Mouse (Mus musculus): ENCODE data around the gene Igfbpl1. TPM values are rescaled to one million over a fixed set of nuclear protein-coding genes. Genes with fewer than 3 reads are reported as not detected.

Gene Igfbpl1
- polyA plus RNA-seq, 1 experiment from 2014 or later: 10.0 TPM

DNA sequence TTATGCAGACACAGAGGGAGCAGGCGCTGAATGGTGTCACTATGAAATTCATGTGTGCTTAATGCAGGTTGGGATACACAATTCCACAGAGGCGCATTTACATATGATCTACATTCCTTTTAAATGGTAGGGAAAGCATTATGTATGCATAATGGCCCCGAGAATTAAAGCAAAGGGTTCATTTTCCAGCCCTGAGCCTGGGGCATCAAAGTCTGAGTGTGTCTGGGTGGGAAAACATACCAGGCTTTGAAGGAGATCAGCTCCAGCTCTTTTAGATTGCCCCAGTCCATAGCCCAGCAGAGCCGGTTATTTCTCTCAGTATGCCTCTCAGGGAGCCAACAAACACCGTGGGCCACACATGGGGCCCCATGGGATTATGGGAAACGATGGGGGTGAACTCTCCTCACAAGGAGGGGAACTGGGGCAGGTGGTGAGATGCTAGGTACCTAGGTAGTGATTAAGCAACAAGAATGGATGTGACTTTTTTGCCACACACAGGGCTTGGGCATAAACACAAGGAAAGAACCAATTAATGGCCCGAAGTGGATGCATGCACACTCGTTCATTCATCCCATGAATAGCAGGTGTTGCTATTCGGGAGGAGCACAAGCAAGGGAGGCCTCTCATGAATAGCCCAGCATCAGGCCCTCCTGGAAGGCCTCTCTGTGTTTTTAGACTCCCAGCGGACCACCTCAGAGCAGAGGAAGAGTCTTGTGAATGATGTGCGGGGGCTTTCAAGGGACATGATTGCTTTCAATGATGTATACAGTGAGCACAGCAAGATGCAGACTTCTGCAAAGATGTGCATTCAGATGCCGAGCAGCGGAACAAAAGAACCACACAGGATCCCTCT is 3.4 kb upstream of the Igfbpl1 start:
- ATAC-seq (replicated peaks; ENCODE audit: insufficient number of reproducible peaks, low FRiP score, low TSS enrichment, low read depth): no peak
- H3K4me1 ChIP-seq (ENCODE audit: control insufficient read depth, insufficient read depth, low read length): peaks cover 7% of the 10 kb centered on the region
- no peak overlapping the region for H3K4me2 ChIP-seq (ENCODE audit: low read depth, low read length)
- H3K36me3 ChIP-seq (replicated peaks; ENCODE audit: control insufficient read depth, insufficient read depth, low read depth, low read length): no peaks in the 10 kb centered on the region
- 51% methylated on average over 13 of the region's 13 CpGs for WGBS
- H3K9ac ChIP-seq (replicated peaks; ENCODE audit: low read length): no peak overlapping the region
- DNase-seq (ENCODE audit: low spot score): peak; percentile 26
- H3K4me3 ChIP-seq (ENCODE audit: low read depth, low read length): no peak overlapping the region
- H3K27me3 ChIP-seq (ENCODE audit: control insufficient read depth, insufficient read depth, low read length): peaks cover 34% of the 10 kb centered on the region
- H3K9me3 ChIP-seq (replicated peaks; ENCODE audit: control insufficient read depth, low read length): no peaks in the 10 kb centered on the region
- no peak overlapping the region for H3K27ac ChIP-seq (replicated peaks; ENCODE audit: low read depth, low read length)

DNA sequence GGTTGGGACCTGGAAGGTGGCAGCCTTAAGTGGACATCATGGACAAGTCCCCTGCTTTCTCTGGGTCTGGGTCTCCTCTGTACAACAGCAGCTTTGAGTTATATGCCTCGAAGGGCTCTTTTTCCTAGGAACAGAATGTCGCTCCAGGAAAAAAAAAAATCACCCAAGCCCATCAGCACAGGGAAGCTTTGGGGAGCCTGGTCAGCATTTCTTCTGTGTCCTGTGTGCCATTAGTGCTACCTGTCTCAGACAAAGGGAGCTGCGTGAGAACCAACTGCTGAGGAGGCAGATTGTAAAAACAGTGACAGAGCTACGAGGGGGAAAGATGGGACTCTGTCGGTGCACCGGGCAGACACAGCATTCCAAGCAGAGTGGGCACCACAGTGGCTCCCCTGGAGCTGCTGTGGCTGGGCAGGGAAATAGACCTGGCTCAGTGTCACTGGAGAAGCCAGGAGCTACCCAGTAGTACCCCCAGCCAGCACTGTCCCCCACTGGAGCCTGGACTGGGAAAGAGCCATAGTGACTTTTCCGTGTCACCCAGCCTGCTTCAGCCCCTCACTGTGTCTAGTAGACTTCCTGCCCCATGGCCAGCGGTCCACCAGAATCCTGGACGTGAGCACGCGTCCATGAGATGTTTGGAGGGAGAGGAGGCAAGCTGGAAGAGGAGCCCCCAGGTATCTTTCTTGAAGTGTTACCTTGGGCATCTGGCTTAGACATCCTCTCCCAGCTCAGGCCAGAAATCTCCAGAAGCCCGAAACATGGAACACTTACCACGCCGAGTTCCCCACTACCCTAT is 1.8 kb downstream of the Igfbpl1 start:
- WGBS: 27% methylated on average over 14 of the region's 14 CpGs
- no peak for DNase-seq (ENCODE audit: low spot score)
- 0 out of 2 replicates have a peak overlapping the region, but pooled peaks have one; percentile 5 for H3K9ac ChIP-seq (replicated peaks; ENCODE audit: low read length)

GRCm38 (mm10) chr4:45824049-45824760 is 2.5 kb downstream of the Igfbpl1 start:
- no peak overlapping the region for H3K9ac ChIP-seq (replicated peaks; ENCODE audit: low read length)
- ATAC-seq (replicated peaks; ENCODE audit: insufficient number of reproducible peaks, low FRiP score, low TSS enrichment, low read depth) (peak; percentile 44), DNase-seq (ENCODE audit: low spot score) (peak; percentile 25)
- 8% methylated on average over 10 of the region's 10 CpGs for WGBS
- no peak overlapping the region for H3K4me3 ChIP-seq (ENCODE audit: low read depth, low read length)
- no peak overlapping the region; the same call in 1 of the 2 replicates for H3K27ac ChIP-seq (replicated peaks; ENCODE audit: low read depth, low read length)
- peaks cover 50% of the 10 kb centered on the region for H3K27me3 ChIP-seq (ENCODE audit: control insufficient read depth, insufficient read depth, low read length)
- peaks cover 13% of the 10 kb centered on the region for H3K4me1 ChIP-seq (ENCODE audit: control insufficient read depth, insufficient read depth, low read length)
- H3K4me2 ChIP-seq (ENCODE audit: low read depth, low read length): no peak overlapping the region
- no peaks in the 10 kb centered on the region for H3K36me3 ChIP-seq (replicated peaks; ENCODE audit: control insufficient read depth, insufficient read depth, low read depth, low read length)
- H3K9me3 ChIP-seq (replicated peaks; ENCODE audit: control insufficient read depth, low read length): no peaks in the 10 kb centered on the region

More for the DNA sequence above, 1.8 kb downstream of the Igfbpl1 start:
- no peak for ATAC-seq (replicated peaks; ENCODE audit: insufficient number of reproducible peaks, low FRiP score, low TSS enrichment, low read depth)
- Histone ChIP-seq H3K36me3 (replicated peaks; ENCODE audit: control insufficient read depth, insufficient read depth, low read depth, low read length) (no peaks in the 10 kb centered on the region), H3K4me2 (ENCODE audit: low read depth, low read length) (no peak overlapping the region), H3K4me3 (ENCODE audit: low read depth, low read length) (no peak overlapping the region), H3K9me3 (replicated peaks; ENCODE audit: control insufficient read depth, low read length) (no peaks in the 10 kb centered on the region), H3K27ac (replicated peaks; ENCODE audit: low read depth, low read length) (no peak overlapping the region), H3K27me3 (ENCODE audit: control insufficient read depth, insufficient read depth, low read length) (peaks cover 51% of the 10 kb centered on the region), H3K4me1 (ENCODE audit: control insufficient read depth, insufficient read depth, low read length) (peaks cover 9% of the 10 kb centered on the region)

- no peaks in the 10 kb centered on the region for H3K36me3 ChIP-seq (replicated peaks; ENCODE audit: control insufficient read depth, insufficient read depth, low read depth, low read length)
- peaks cover 13% of the 10 kb centered on the region for H3K4me1 ChIP-seq (ENCODE audit: control insufficient read depth, insufficient read depth, low read length)
- no peak overlapping the region for H3K4me3 ChIP-seq (ENCODE audit: low read depth, low read length)
- ATAC-seq (replicated peaks; ENCODE audit: insufficient number of reproducible peaks, low FRiP score, low TSS enrichment, low read depth): no peak
- no peak overlapping the region for H3K4me2 ChIP-seq (ENCODE audit: low read depth, low read length)
- H3K27ac ChIP-seq (replicated peaks; ENCODE audit: low read depth, low read length): no peak overlapping the region
- peaks cover 42% of the 10 kb centered on the region for H3K27me3 ChIP-seq (ENCODE audit: control insufficient read depth, insufficient read depth, low read length)
- 27% methylated on average over 11 of the region's 11 CpGs for WGBS
- no peak overlapping the region for H3K9ac ChIP-seq (replicated peaks; ENCODE audit: low read length)
- peak; percentile 56 for DNase-seq (ENCODE audit: low spot score)
- H3K9me3 ChIP-seq (replicated peaks; ENCODE audit: control insufficient read depth, low read length): no peaks in the 10 kb centered on the region
These were observed 3.7 kb downstream of the Igfbpl1 start for GRCm38 (mm10) chr4:45822781-45823575.

- Histone ChIP-seq H3K36me3 (replicated peaks; ENCODE audit: control insufficient read depth, insufficient read depth, low read depth, low read length) (no peaks in the 10 kb centered on the region), H3K9me3 (replicated peaks; ENCODE audit: control insufficient read depth, low read length) (no peaks in the 10 kb centered on the region), H3K9ac (replicated peaks; ENCODE audit: low read length) (no peak overlapping the region), H3K4me1 (ENCODE audit: control insufficient read depth, insufficient read depth, low read length) (peaks cover 13% of the 10 kb centered on the region), H3K4me2 (ENCODE audit: low read depth, low read length) (no peak overlapping the region), H3K4me3 (ENCODE audit: low read depth, low read length) (no peak overlapping the region), H3K27me3 (ENCODE audit: control insufficient read depth, insufficient read depth, low read length) (peaks cover 34% of the 10 kb centered on the region), H3K27ac (replicated peaks; ENCODE audit: low read depth, low read length) (no peak overlapping the region)
- no peak for DNase-seq (ENCODE audit: low spot score)
- WGBS: 8% methylated on average over 3 of the region's 3 CpGs
- ATAC-seq (replicated peaks; ENCODE audit: insufficient number of reproducible peaks, low FRiP score, low TSS enrichment, low read depth): no peak
These were observed 4.7 kb downstream of the Igfbpl1 start for GRCm38 (mm10) chr4:45821995-45822394.

GRCm38 (mm10) chr4:45820074-45820830 is 6.5 kb downstream of the Igfbpl1 start:
- Histone ChIP-seq H3K9ac (replicated peaks; ENCODE audit: low read length) (no peak overlapping the region), H3K27me3 (ENCODE audit: control insufficient read depth, insufficient read depth, low read length) (peaks cover 18% of the 10 kb centered on the region), H3K27ac (replicated peaks; ENCODE audit: low read depth, low read length) (no peak overlapping the region), H3K9me3 (replicated peaks; ENCODE audit: control insufficient read depth, low read length) (no peaks in the 10 kb centered on the region), H3K4me3 (ENCODE audit: low read depth, low read length) (no peak overlapping the region), H3K4me2 (ENCODE audit: low read depth, low read length) (no peak overlapping the region), H3K36me3 (replicated peaks; ENCODE audit: control insufficient read depth, insufficient read depth, low read depth, low read length) (no peaks in the 10 kb centered on the region), H3K4me1 (ENCODE audit: control insufficient read depth, insufficient read depth, low read length) (peaks cover 6% of the 10 kb centered on the region; the same call in 1 of the 2 replicates)
- 41% methylated on average over 8 of the region's 8 CpGs for WGBS
- no peak for ATAC-seq (replicated peaks; ENCODE audit: insufficient number of reproducible peaks, low FRiP score, low TSS enrichment, low read depth)
- peak; percentile 80 for DNase-seq (ENCODE audit: low spot score)
